Mouse (Mus musculus) kidney, embryonic 15.5 days (tissue): ENCODE results near the gene Lmx1b. TPM values are rescaled to one million over a fixed set of nuclear protein-coding genes. Genes with fewer than 3 reads are reported as not detected.
A peak's percentile ranks its signal among the peaks of the same experiment; 100 is the strongest.

Source experiments
- ATAC-seq: fragments of 200-750 bp; cut with Nextera tagmentation; replicated peaks from 2 replicates; pipeline ENCODE4 v1.8.0; 2017; ENCODE audit warnings: moderate TSS enrichment; ENCODE audit not compliant: low FRiP score
- H3K27ac ChIP-seq: fragments of 300-500 bp; sonication (generic); 2 replicates; pipeline ENCODE4 v1.5.1; 2015; ENCODE audit warnings: mild to moderate bottlenecking, inconsistent platforms
- H3K27me3 ChIP-seq: fragments of 300-500 bp; sonication (generic); 2 replicates; pipeline ENCODE4 v1.6.1; 2015; ENCODE audit warnings: inconsistent platforms
- H3K36me3 ChIP-seq: fragments of 300-500 bp; sonication (generic); 2 replicates; pipeline ENCODE4 v1.6.1; 2015; ENCODE audit warnings: inconsistent platforms
- H3K4me1 ChIP-seq: fragments of 300-500 bp; sonication (generic); 2 replicates; pipeline ENCODE4 v1.6.1; 2015; ENCODE audit warnings: inconsistent platforms
- H3K4me2 ChIP-seq: fragments of 300-500 bp; sonication (generic); 2 replicates; pipeline ENCODE4 v1.6.1; 2015; ENCODE audit warnings: moderate library complexity, mild to moderate bottlenecking, inconsistent platforms
- H3K4me3 ChIP-seq: fragments of 300-500 bp; sonication (generic); replicated peaks from 2 replicates; pipeline ENCODE4 v1.5.1; 2015; ENCODE audit warnings: mild to moderate bottlenecking, inconsistent platforms
- H3K9ac ChIP-seq: fragments of 300-500 bp; sonication (generic); 2 replicates; pipeline ENCODE4 v1.6.1; 2015; ENCODE audit warnings: mild to moderate bottlenecking, inconsistent platforms
- H3K9me3 ChIP-seq: fragments of 300-500 bp; sonication (generic); replicated peaks from 2 replicates; pipeline ENCODE4 v1.6.1; 2016; ENCODE audit warnings: inconsistent platforms
- WGBS: fragments of 180-500 bp; shearing (Covaris S2); methylation state at CpG from one replicate; pipeline ENCODE4 v1.1.7; 2015; ENCODE audit warnings: mixed read lengths; 5-methylcytosine and 5-hydroxymethylcytosine counted together
- polyA plus RNA-seq: library from polyadenylated mRNA; unstranded; fragments of >200 nt; fragmentation: Nextera tagmentation; extraction: Ambion mirVana; gene quantifications from 2 replicates; pipeline ENCODE4 v1.2.1, GENCODE M21; 2015

The Lmx1b gene
- polyA plus RNA-seq, 1 experiment from 2014 or later: 1.2 TPM

DNA sequence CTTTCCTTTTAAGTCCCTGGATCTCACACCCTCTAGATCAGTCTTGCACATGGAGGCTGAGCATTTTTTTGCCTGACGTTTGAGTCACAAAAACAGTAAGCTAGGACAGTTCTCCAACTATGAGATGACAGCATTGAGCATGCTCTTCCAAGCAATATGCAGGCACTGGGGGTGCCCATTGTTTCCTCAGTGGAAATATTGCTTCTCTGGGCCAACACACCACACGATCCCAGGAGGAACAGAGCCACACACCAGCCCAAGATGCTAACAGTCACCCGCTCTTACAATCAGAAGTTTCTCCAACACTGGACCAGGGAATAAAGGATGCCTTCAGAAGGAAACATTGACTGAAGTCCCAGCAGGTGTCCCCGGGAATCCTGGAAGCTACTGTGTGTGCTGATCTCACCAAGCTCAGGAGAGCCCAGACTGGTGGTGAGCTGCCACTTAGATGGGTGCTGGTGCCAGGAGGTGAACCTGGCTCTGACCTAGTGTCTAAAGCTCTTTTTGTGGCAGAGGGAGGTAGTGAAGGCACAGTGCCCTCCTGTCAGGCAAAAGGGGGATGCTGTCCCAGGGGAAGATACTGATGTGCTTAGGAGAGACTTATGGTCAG, 5.7 kb downstream of the Lmx1b start:
- Histone ChIP-seq H3K4me3 (no peak overlapping the region), H3K36me3 (no peaks in the 10 kb centered on the region), H3K9ac (no peak overlapping the region), H3K27ac (no peak overlapping the region), H3K4me2 (no peak overlapping the region), H3K27me3 (peaks cover 99% of the 10 kb centered on the region), H3K4me1 (peaks cover 61% of the 10 kb centered on the region), H3K9me3 (no peaks in the 10 kb centered on the region)
- WGBS: 37% methylated on average over 4 of the region's 4 CpGs
- no peak for ATAC-seq

DNA sequence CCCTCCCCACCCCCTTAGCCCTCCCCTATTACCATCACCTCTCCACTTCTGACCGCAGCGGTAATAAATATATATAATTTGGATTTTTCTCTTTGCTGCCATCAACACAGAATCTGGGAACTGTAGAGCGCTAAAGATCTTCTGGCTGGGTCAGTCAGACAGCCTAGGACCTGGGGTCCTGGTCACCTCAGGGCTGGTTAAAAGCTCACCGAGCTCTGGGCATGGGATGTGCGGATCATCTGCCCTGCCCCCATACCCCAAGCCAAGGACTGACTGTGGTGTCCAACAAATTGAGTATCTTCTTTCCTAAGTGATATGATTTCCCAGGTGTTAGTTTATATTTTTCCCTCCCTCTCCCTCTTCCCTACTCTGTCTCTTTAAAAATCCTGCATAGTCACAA, 6.4 kb downstream of the Lmx1b start:
- WGBS: 30% methylated on average over 5 of the region's 5 CpGs
- Histone ChIP-seq H3K4me2 (no peak overlapping the region), H3K9ac (no peak overlapping the region), H3K9me3 (no peaks in the 10 kb centered on the region), H3K27me3 (peaks cover 99% of the 10 kb centered on the region), H3K27ac (no peak overlapping the region), H3K4me3 (no peak overlapping the region), H3K36me3 (no peaks in the 10 kb centered on the region), H3K4me1 (peaks cover 61% of the 10 kb centered on the region)
- no peak for ATAC-seq

DNA sequence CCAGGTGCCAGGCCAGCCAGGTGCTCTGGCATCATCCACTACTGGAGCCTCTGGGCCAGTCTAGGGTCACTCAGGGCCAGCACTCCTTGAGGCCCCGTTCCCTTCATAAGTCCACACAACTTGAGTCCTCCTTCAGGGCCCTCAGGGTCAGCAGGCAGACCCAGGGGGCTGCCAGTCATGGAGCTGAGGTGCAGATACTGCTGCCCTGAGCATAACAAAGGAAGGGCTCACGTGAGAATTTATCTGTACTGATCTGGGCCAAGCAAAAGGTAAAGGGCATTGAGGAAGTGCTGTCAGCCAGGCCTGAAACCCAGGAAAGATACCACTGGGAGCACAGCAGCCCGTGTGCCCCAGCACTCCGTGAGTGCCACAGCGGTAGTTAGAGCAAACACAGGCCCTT, 7.1 kb downstream of the Lmx1b start:
- Histone ChIP-seq H3K9me3 (no peaks in the 10 kb centered on the region), H3K9ac (no peak overlapping the region), H3K27ac (no peak overlapping the region), H3K27me3 (peaks cover 98% of the 10 kb centered on the region), H3K4me2 (no peak overlapping the region), H3K4me1 (peaks cover 63% of the 10 kb centered on the region), H3K4me3 (no peak overlapping the region), H3K36me3 (no peaks in the 10 kb centered on the region)
- WGBS: 19% methylated on average over 5 of the region's 5 CpGs
- no peak for ATAC-seq

DNA sequence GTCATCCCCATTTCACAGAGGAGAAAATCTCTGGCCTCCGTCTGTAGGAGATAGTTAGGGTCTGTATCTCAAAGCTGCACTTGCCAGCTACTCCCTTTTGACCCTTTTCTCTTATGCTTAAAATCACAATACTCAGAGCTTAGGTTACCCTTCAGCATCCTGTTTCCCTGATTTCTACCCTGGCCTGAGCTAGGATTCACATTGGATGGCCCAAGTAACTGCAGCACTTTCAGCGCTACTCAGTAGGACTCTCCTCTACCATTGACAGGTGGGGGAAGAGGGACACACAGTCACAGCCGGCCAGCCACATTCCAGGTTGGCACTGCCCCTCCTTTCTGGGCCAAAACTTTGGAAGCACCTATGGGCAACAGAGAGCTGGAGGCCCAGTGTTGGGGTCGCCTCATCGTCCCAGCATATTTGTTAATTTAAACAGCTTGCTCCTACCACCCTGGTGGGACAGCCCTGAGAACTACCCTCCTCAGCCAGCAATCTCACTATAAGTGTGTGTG, 7.7 kb downstream of the Lmx1b start:
- Histone ChIP-seq H3K9me3 (no peaks in the 10 kb centered on the region), H3K4me1 (peaks cover 69% of the 10 kb centered on the region), H3K9ac (no peak overlapping the region), H3K27me3 (peaks cover 98% of the 10 kb centered on the region), H3K4me2 (peak overlapping the region; percentile 51; the same call in 1 of the 2 replicates), H3K4me3 (no peak overlapping the region), H3K27ac (no peak overlapping the region), H3K36me3 (no peaks in the 10 kb centered on the region)
- ATAC-seq: no peak
- WGBS: 24% methylated on average over 5 of the region's 5 CpGs

DNA sequence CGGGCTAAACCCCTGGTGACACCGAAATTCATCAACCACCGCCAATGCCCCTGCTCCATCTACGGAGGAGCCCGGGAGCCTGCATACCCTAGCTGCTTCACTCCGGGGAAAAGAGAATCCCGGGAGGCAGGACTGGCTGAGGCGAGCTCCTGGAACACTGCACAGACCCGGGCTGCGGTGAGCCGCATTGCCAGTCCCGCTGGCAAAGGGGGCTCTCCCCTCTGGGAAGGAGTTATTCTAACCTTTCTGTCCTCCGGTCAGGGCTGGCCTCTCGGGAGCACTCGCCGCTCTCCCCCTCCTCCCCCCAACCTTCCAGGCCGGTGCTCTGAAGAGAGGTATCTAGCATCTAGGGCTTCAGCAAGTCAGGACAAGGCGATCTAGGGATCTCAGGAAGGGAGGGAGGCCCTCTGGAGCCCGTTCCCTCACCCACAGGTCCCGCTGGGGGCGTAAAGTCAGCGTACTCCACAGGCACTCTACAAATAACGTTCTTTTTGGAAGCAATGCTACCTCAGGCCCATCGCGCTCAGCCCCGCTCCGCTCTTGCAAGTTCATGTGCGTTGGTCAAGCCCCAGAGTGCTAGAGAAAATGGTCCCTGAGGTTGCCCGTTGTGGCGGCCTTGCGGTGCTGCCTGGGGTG, 8.5 kb downstream of the Lmx1b start:
- Histone ChIP-seq H3K27ac (peak overlapping the region; percentile 57), H3K36me3 (no peaks in the 10 kb centered on the region)
- ATAC-seq: 0 out of 2 replicates have a peak, but pooled peaks have one; percentile 23

DNA sequence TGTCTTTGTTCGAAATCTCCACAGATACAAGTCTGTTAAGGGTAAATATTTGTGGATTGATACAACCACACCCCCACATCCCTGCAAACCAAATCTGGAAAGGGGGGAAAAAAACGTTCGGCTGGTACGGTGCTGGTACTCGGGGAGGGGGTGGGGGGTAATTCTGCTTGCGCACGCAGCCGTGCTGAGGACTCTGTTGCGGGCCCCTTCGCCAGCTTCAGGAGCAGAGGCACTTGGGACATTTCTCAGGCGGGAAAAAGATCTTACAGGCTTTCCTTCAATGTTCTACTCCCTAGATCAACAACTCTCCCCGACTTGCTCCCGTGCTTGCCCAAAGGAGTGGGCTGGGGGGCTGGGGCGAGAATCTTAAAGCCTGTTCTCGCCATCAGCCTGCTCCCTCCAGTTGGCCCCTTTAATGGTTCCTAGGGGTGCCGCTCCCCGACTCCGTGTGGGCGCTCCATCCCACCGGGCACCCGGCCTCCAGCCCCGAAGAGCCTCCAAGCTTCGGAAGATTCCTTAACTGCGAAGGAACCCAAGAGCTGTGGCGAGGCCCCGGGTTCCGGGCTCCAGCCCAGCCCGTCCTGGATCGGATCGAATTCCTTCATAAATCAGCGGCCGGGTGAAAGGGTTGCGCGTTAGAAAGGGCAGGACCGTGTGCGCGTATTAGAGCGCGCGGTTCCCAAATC, 9.1 kb downstream of the Lmx1b start:
- H3K4me1 ChIP-seq: peaks cover 77% of the 10 kb centered on the region
- H3K27ac ChIP-seq: peak overlapping the region; percentile 57
- peak; percentile 26; the same call in 1 of the 2 replicates for ATAC-seq
- no peaks in the 10 kb centered on the region for H3K9me3 ChIP-seq
- peak overlapping the region; percentile 51 for H3K4me2 ChIP-seq
- no peak overlapping the region for H3K9ac ChIP-seq
- H3K36me3 ChIP-seq: no peaks in the 10 kb centered on the region
- under 1% methylated on average over 40 of the region's 40 CpGs for WGBS
- H3K4me3 ChIP-seq: peak overlapping the region; percentile 15
- H3K27me3 ChIP-seq: peaks cover 99% of the 10 kb centered on the region

More for the DNA sequence above, 8.5 kb downstream of the Lmx1b start:
- Histone ChIP-seq H3K4me3 (peak overlapping the region; percentile 15), H3K27me3 (peaks cover 99% of the 10 kb centered on the region), H3K9ac (no peak overlapping the region), H3K4me1 (peaks cover 75% of the 10 kb centered on the region), H3K4me2 (peak overlapping the region; percentile 51), H3K9me3 (no peaks in the 10 kb centered on the region)
- WGBS: 1% methylated on average over 31 of the region's 31 CpGs

DNA sequence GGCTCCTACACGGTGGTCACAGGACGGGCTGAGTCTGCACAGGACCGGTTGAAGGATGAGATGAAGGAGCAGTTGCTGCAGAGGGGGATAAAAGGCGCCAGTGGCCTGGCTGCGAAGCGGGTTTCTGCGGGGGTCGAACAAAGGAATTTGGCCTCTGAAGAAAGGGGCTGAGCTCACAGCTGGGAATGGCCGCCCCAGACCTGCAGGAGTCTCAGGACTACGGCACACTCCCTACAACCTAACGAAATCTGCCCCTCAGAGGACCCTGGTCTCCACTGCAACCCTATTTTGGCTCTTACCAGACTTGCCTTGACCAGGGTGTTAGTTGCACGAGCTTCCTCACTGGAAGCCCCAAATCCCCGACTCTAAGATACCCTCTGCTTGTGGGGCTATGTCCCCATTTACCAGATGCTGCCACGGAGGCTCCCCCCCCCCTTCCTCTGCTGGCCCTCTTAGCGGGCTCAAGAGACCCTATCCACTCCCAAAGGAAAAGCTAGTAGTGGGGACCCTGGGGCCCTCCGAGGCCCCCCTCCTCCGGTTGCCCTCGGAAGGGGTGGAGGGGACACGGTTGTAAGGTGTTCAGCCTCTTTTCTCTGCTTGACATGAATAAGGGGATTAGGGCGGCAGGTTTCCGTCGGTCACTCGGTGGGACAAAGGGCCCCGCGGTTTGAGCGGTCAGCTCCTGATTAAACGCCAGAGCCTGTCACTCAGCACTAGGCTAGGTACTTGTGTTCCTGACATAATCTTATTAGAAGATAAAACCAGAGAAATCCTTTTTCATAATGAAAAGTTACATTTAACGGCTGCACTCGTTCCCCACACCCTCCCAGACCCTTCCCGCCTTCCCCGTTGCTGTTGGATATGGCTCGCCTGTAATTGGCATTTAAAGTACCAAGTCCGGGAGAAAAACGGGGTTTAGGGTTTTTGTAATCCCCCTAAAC, 10.0 kb downstream of the Lmx1b start:
- no peak for ATAC-seq
- WGBS: 4% methylated on average over 34 of the region's 34 CpGs
- H3K4me1 ChIP-seq: peaks cover 77% of the 10 kb centered on the region
- H3K27ac ChIP-seq: peak overlapping the region; percentile 77; the same call in 1 of the 2 replicates
- H3K36me3 ChIP-seq: no peaks in the 10 kb centered on the region
- H3K9me3 ChIP-seq: no peaks in the 10 kb centered on the region
- H3K4me3 ChIP-seq: no peak overlapping the region
- H3K27me3 ChIP-seq: peaks cover 99% of the 10 kb centered on the region
- H3K9ac ChIP-seq: no peak overlapping the region
- peak overlapping the region; percentile 51 for H3K4me2 ChIP-seq

DNA sequence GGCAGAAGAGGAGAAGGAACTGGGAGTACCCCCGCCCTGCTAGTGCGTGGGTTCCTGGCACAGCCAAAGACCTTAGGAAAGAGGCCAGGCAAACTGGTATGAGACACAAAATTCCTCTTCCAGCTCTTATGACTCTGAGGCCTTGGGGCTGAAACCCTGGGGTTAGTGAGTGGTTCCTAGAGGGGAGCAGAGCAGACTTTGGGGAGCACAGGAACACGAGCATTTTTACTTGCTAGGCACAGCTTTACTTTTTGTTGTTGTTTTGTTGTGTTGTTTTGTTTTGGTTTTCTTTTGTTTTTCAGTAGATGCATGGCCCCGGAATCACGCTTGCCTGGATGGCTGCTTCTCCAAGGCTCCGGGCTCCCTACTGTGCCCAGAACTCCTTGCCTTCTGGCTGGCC, 10.7 kb downstream of the Lmx1b start:
- Histone ChIP-seq H3K9me3 (no peaks in the 10 kb centered on the region), H3K4me3 (no peak overlapping the region), H3K9ac (no peak overlapping the region), H3K36me3 (no peaks in the 10 kb centered on the region), H3K4me2 (peak overlapping the region; percentile 51; the same call in 1 of the 2 replicates), H3K27me3 (peaks cover 99% of the 10 kb centered on the region), H3K27ac (peak overlapping the region; percentile 77), H3K4me1 (peaks cover 83% of the 10 kb centered on the region)
- no peak for ATAC-seq
- WGBS: 20% methylated on average over 6 of the region's 6 CpGs

DNA sequence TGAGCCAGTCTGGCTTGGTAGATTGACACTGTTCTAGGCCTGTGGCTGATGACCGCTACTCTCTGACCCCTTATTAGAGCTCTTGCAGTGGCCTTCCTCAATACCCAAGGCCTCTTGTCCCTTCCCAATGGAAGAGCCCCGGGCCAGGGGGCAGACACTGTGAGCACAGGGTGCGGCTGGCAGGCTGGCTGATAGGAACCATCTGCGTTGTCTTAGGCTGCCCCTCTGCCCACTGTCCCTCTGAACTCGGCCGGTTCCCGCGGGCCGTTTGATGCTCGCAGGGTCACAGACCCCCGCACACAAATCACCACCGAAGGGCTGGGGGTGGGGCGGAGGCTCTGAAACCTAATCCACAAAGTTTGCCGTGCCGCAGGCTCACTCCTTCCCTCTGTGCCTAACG, 11.5 kb downstream of the Lmx1b start:
- Histone ChIP-seq H3K9ac (no peak overlapping the region), H3K36me3 (no peaks in the 10 kb centered on the region), H3K9me3 (no peaks in the 10 kb centered on the region), H3K27ac (peak overlapping the region; percentile 59; the same call in 1 of the 2 replicates), H3K27me3 (peaks cover 97% of the 10 kb centered on the region), H3K4me2 (peak overlapping the region; percentile 10; the same call in 1 of the 2 replicates), H3K4me1 (peaks cover 86% of the 10 kb centered on the region), H3K4me3 (no peak overlapping the region)
- ATAC-seq: peak; percentile 84
- 1% methylated on average over 16 of the region's 16 CpGs for WGBS

DNA sequence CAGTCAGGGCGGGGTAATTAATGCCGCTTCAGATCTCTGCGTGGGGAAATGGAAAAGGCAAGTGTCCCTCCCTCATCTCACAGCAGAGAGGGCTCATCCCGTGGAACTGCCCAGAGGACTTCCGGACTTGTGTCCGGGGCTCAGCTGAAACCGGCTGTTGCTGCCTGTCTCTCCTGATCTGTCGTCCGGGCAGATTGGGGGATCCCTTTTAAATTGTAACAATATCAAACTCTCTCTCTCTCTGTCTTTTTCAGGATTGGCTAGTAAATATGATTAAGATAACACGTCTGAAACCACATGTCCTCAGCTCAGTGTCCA, 13.3 kb downstream of the Lmx1b start:
- H3K36me3 ChIP-seq: no peaks in the 10 kb centered on the region
- no peaks in the 10 kb centered on the region for H3K9me3 ChIP-seq
- H3K27me3 ChIP-seq: peaks cover 95% of the 10 kb centered on the region
- peak overlapping the region; percentile 29 for H3K4me2 ChIP-seq
- no peak overlapping the region for H3K27ac ChIP-seq
- no peak overlapping the region for H3K9ac ChIP-seq
- ATAC-seq: no peak
- no peak overlapping the region for H3K4me3 ChIP-seq
- H3K4me1 ChIP-seq: peaks cover 76% of the 10 kb centered on the region
- 9% methylated on average over 10 of the region's 10 CpGs for WGBS

DNA sequence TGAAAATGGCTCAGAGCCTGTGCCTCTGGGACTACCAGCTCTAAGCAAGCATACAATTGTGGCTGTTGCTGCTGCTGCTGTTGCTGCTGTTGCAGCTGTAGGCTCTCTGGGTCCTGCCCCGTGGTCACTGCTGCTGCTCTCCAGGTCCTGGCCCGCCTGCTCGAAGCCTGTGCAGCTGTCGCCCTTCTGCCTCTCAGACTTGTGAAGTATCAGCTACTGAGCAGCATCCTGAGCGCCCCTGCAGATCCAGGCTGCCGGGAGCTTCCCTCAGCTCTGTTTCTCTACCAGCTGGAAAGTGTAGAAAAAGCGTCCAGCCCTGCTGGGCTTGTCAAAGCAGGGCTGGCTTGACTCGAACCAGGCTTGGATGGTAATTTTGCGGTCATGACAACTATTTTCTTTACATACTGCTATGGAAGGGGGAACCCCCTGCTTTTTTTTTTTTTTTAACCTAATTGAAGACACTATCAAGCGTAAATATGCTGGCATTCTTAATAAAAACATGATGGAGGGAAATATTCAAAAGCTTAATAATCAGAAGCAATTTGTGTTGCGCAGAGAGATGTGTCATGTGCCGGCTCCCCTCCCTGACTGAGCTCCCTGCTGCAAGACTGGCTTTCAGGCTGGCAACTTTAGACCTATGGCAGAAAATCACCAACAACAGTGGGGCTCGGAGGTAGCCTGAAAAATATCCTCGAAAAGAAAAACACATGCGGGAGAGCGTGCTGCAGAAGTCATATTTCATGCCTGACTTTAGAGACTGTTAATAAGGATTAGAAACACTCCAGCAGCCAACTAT, 13.9 kb downstream of the Lmx1b start:
- 17% methylated on average over 16 of the region's 16 CpGs for WGBS
- no peak for ATAC-seq

More for the DNA sequence above, 13.9 kb downstream of the Lmx1b start:
- Histone ChIP-seq H3K36me3 (no peaks in the 10 kb centered on the region), H3K9me3 (no peaks in the 10 kb centered on the region), H3K27me3 (peaks cover 92% of the 10 kb centered on the region), H3K4me3 (no peak overlapping the region), H3K27ac (no peak overlapping the region), H3K4me2 (peak overlapping the region; percentile 29), H3K4me1 (peaks cover 71% of the 10 kb centered on the region), H3K9ac (no peak overlapping the region)
